Mouse (Mus musculus): ENCODE measurements around the gene Mettl17.
"Not testable (repeated sequence)": the region's sequence is repeated elsewhere in the genome, so short reads cannot be mapped to it uniquely, and the experiment has no call there.

Mettl17 gene

DNA sequence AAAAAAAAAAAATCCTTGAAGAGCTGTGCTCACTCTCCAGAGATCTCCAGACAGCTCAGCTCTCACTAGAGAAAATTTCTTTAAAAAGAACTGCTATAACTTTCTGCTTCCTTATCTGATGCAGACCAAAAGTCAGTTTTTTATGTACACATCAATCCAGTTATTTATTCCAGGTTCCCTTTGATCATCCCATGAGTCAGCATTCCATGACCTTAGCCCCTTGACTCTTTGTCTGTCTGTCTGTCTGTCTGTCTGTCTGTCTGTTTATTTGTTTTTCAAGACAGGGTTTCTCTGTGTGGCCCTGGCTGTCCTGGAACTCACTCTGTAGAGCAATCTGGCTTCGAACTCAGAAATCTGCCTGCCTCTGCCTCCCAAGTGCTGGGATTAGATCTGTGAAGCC is 14.7 kb downstream of the Mettl17 start:
- no peak for DNase-seq

DNA sequence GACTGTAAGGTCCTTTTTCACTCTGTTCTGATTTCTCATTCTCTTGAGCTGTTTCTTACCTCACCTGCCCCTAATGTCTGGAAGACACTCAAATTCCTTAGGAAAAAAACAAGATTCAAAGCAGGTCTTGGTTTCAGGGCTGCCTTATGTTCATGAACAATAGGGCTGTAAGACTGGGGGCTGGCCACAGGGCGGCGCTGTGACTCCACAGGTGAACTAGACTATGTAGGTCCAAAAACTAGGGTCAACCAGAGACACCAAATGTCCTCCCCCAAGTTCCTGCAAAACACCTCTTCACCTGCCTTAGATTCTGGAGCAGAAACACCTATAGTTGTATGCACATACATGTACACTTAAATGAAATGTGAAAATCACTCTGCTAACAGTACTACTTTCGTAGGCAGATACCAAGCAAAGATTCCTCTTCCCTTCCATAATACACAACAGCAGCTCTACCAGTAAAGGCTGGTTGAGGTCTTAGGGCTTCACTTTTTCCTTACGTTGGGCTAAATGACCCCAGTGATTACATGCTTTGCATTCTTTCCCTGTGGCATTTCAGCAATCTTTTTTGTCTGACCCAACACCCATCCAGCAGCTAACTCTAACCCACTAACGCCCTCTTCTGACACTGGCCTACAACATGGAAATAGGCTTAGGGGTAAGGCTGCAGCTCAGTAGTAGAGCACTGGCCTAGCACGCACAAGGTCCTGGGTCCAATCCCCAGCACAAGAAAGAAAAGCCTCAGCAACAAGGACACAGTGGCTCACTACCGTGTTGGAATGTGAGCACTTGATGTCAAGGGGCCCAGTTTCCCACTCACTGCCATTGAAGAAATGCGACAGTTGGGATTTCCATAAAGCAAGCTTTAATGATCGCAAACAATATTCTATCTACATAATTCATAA is 18.4 kb downstream of the Mettl17 start:
- DNase-seq, result peak; percentile 50

- DNase-seq, result no peak
Observed at GRCm38 (mm10) chr14:51903782-51904181, 19.1 kb downstream of the Mettl17 start.

DNA sequence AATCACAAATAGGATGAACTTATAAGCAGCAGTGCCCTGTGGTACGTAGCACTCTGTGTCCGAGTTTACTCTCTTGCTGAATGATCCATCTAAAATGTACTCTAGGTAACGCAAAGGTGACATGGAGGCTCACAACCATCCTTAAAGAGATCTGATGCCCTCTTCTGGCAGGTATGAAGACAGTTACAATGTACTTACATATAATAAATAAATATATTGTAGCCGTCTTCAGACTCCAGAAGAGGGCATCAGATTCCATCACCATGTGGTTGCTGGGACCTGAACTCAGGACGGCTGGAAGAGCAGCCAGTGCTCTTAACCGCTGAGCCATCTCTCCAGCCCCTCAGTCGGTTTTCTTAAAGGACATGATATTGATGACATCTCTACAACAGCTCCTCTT is 20.1 kb downstream of the Mettl17 start:
- DNase-seq, result no peak

DNA sequence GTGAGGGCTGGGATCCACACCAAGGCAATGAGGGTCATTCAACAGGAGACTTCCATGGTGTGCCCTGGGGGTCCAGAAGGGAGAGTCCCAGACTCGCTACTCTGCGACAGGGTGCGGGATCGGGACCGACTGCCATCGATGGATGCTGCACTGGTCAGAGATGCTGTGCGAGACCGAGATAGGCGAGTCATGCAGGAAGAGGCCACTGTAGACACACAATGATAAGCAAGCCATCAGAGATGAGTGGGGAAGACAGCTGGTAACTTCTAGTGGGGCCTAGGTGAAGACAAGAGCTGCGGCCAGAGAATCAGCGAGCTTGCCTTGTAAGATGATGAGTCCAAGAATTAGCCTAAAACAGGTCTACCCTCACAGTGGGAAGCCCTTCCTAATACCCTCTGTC is 21.5 kb downstream of the Mettl17 start:
- no peak for DNase-seq

GRCm38 (mm10) chr14:51911301-51911700 is 26.7 kb downstream of the Mettl17 start:
- DNase-seq, result no peak

DNA sequence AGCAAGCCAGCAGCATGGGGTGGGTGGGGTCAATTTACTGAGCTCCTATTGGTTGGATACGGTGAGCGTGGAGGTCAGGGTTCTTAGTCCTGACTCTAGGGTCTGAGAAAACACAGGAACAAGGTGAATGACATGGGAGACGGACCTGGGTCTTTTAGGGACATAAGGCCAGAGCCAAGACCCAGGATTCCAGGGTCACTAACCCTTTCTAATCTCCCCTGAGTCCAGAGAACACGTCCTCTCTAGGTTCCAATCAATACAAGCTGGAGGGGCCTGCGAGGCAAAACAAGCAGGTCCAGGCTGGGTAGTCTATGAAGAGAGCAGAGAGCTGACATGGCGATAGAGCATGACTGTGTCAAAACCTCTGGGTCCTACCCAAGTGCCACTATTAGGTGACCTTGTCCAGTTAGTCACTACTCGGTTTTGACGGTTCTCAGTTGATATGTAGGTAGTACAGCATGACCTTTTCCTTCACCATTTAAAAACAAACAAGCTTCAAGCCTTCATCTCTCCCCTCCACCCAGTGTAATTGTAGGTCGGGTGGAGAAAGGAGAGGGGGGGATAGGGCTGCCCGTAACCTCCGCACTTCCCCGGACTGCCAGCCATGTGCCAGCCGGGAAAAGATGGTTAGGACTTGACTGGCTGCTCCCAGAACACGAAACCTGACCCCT is 27.9 kb downstream of the Mettl17 start:
- DNase-seq, result no peak

DNA sequence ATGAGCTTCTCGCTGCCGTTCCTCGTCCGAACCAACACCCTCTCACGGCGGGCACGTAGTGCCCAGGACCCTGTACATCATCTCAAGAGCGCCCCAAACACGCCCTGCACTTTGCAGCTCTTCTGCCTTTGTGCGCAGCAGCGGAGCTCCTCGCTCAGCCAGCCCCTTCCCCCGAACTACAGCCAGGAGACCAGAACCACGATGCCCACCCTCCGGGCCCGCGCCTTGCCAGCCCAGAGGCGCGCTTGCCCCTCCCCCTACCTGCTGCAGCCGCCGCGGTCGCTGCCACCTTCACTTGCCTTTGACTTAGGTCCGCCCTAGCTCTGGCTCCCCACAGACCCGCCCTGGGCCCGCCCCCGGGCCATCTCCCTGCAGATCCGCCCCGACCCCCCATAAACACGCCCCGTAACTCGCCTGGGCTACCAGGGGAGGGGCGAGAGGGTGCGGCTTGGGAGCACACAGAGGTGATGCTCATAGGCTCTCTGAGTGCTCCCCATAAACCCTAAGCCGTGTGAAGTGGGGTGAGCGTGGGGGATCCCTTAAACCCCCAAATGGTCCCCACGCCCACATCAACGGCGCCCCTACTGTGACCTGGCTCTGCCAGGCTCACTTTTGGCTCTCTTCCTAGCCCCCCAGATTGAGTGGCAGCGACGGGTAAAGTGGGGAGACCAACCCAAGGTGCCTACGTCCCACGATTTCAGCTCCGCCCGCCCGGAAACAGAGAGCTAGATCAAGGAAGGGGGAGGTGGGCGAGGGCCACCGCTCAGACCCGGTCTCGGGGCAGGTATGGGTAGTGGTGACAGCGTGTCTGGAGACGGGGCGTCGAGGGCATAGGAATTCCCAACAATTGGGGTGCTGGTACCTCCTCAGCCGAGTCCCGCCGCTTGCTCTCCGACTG is 28.7 kb downstream of the Mettl17 start:
- DNase-seq, result peak; percentile 78

GRCm38 (mm10) chr14:51913960-51914762 is 29.5 kb downstream of the Mettl17 start, which contains the start of gene Ndrg2:
Gene Ndrg2, minus strand, starts transcription at chr14:51914158.
- peak; percentile 82 for DNase-seq

DNA sequence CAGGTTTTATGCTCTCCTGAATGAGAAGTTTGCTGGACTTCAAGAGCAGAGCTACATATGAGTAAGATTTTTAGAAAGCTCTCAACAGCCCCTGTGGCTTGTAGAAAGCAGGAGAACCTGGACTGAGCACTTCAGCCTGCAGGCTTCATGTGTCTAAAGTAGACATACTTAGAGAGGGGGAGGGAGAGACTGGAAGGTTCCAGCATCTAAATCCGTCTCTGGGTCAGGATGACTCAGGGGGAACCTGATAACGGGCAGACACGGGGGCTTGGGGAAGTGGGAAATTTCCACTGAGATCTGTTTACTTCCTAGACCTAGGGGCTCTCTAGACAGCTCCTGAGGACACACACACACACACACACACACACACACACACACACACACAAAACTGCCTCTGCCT is 30.4 kb downstream of the Mettl17 start:
- no peak for DNase-seq

GRCm38 (mm10) chr14:51916539-51916938 is 31.9 kb downstream of the Mettl17 start:
- no peak for DNase-seq

DNA sequence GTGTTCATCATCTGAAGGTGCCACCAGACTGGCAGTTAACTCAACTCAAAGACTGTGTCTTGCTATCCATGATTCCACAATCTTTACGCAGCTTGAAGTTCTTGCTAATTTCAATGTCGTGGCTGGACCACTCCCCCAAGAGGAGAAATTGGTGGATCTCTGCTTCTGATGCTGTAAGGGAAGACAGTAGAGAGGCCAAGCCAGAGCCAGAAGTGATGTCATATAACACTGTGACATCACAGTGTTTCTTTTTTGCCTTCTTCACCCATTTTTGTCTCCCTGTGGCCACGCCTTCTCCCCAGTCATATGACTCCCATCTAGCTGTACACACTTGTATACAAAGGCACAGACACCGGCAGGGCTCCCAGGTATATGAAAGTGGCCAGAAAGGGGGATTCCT is 33.5 kb downstream of the Mettl17 start, which contains the start of gene Tppp2:
Gene Tppp2 (plus strand): TSS at position 301 of the 400 bp plus-strand sequence.
- no peak for DNase-seq

- no peak for DNase-seq
Observed at GRCm38 (mm10) chr14:51918966-51919365, 34.3 kb downstream of the Mettl17 start.

GRCm38 (mm10) chr14:51921759-51922570 is 37.3 kb downstream of the Mettl17 start:
- DNase-seq, result peak; percentile 62

- DNase-seq, result no peak
Observed at GRCm38 (mm10) chr14:51922571-51922865, 37.9 kb downstream of the Mettl17 start, which contains the start of gene Rnase13. Gene Rnase13, minus strand, starts transcription at chr14:51922773.

- DNase-seq, result peak; percentile 33
Observed at GRCm38 (mm10) chr14:51922910-51923309, 38.3 kb downstream of the Mettl17 start.

- no peak for DNase-seq
Observed at GRCm38 (mm10) chr14:51923492-51923891, 38.9 kb downstream of the Mettl17 start.

- DNase-seq, result not testable (repeated sequence)
Observed at GRCm38 (mm10) chr14:51926930-51927329, 42.3 kb downstream of the Mettl17 start.

DNA sequence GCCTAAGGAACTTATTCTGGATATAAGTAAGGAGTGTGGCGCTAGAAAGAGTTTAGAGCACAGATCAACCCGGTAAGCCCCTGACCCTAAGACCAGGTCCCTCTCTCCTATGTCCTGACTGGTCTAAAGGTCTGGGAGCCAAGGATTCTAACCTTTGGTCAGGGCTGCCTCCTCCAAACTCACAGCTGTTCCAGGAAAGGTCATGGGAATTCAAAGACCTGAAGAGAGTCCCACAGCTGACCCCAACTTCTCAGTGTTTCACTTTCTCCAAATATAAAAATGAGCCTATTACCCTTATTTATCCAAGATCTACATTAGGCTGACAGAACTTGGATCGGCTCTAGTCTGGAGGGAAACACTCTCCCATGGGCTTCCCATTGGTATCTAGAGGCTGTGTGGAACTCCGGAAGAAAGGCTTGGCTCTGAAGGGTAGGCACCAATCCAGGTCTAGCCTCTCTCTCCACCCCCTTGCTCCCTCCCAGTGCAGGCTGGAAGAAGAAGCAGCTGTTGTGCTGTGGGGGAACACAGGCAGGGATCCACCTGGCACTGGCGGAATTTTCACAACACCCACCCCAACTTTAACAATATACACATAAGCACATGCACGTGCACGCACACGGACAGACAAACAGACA is 44.8 kb downstream of the Mettl17 start:
- peak; percentile 81 for DNase-seq

GRCm38 (mm10) chr14:51929968-51930367 is 45.3 kb downstream of the Mettl17 start:
- DNase-seq, result no peak

DNA sequence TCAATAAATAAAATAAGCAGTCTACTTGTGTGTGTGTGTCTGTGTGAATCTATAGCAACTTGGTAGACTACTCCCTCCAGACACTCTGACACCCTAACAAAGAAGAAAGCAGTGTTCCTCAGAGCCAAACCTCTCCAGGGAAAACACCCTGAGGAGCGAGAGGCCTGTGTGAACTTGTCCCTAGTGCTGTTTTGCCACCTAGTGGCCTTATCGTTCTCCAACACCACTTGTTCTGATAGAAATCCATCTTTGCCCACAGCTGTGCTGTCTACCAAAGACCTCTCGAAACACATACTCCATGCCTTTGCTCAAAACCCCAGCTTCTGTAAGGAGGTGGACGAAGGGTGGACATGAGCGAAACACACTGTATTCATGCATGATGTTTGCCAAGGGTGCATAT is 46.2 kb downstream of the Mettl17 start:
- peak; percentile 79 for DNase-seq
